Mouse (Mus musculus): ENCODE data around the gene Tfr2. TPM values are rescaled to one million over a fixed set of nuclear protein-coding genes. Genes with fewer than 3 reads are reported as not detected.

Tfr2 gene
- total RNA-seq, 2 experiments from 2014 or later: not detected

DNA sequence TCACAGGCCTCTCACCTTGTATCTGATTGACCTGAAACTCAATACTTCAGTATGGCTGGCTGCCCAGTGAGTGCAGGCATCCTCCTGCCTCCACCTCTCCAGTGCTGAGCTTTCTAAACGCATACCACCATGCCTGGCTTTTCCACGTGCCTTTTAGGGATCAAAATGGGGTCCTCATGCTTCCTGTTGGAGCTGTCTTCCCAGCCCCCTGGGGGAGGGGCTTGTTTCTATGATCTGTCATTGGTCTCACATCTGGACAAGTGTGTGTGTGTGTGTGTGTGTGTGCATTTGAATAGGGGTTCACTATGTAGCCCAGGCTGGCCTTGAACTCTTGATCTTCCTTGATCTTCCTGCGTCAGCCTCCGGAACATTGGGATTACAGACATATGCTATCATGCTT is 32.2 kb upstream of the Tfr2 start:
- DNase-seq: no peak

DNA sequence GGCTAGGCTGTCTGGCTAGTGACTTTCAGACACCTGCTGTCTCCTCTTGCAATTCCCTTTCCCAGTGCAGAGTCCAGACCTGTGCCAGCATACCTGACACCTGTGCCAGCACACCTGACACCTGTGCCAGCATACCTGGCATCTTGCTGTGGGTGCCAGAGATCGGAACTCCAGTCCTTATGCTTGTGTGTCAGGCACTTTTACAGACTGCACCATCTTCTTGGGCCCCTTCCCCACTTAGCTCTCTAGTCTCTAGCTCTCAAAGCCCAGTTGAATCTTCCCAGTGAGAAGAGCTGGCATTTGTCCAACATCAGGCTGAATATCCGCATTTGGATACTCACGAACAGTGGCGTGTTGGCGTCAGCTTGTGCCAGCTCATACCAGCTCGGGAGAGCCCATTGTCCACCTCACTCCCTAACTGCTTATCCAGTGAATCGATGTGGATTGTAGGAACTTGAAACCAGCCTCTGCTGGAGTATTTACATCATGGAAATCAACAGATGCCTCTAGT is 30.3 kb upstream of the Tfr2 start:
- peak in 1 of 2 experiments; percentile 23 for DNase-seq

DNA sequence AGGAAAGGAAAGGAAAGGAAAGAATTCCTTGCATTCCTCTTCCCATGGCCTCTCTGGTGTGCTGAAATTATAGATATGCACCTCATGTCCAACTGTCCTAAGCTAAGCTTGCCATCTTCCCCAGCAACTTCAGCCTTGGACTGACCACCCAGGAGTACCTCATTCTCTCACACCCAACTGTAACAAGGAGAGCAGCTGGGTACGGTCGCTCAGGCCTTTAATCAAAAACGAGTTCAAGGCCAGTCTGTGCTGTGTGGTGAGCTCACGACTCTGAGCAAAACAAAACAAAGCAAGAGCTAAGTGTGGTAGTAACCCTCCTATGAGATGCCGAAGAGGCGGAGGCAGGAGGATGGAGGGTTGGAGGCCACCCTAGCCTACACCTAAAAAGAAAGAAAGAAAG is 28.6 kb upstream of the Tfr2 start:
- DNase-seq: no peak

DNA sequence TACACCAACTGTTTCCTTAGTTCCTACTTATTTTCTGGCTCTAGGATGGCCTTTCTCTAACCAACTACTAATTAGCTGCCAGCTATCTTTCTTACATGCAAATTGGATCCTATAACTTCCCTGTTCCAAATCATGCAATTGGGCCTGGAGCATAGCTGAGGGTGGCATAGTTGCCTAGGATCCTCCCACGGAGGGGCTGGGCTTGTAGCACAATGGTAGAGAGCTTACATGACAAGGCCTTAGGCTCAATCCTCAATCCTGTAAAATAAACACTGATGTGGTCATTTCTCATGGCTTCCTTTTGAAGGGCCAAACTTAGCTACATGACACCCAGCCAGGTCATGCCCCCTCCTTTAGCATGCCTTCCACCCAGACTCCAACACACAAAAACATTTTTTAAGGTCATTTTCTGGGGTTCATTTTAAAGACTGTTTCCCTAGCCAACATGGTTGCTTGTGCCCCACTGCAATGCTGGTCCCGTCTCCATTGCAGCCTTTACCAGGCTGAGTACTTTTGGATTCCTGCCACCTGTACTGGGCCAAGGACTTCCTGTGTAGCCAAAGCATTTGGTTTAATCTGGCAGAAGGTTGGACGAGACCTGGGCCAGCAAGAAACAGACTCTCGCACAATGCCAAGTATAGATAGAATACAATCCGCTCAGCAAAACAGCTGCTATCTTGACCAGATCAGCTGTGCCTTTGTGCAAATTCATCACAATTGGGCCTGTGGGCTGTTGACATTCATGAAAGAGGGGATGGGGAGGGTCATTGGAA is 27.7 kb upstream of the Tfr2 start:
- peak in 1 of 2 experiments; percentile 40 for DNase-seq

DNA sequence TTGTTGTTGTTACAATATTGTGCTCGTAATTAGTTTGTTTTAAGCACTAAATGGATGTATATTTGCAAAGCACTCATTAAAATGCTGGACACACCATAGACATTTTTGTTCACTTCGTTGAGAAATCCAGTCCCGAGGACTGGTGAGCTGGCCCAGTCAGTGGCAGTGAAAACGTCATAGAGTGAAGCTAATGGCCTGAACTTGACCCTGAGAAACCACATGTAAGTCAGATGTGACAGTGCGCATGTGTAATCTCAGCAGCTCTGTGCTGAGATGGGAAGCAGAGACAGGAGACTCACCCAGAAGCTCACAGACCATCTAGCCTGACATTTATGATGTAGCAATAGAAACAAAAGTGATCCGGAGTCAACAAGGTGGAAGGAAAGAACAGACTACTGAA is 24.7 kb upstream of the Tfr2 start:
- no peak for DNase-seq

DNA sequence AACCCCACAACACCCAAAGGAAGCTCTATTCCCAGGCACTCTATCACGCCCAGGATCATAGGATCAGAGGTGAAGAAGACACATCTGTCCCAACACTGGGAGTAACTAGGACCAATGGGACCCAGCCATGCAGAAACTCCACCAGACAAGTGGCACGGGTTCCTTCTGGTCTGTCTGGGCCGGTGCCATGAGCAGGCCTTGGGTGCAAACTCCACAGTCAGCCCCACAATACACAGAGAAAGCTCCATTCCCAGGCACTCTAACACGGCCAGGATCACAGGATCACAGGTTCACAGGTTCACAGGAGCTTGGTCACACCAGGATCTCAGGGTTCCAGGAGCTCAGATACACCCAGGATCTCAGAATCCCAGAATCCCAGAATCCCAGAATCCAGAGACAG is 24.0 kb upstream of the Tfr2 start:
- no peak for DNase-seq

DNA sequence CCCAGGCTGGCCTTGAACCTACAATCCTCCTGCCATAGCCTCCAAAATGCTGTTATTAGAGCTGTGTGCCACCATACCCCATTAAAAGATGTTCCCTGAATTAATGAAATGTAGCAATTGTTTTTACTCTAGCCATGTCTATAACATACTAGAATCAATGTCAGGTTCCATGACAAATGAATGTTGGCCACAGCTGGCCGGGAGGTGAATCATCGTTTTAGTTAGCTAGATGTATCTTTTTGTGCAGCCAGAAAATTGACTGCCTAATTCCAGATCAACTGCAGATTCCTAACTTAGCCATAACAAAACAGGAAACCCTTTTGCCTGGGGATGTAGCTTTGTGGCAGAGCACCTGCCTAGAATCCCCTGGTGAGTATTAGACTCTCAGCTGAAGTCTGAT is 19.8 kb upstream of the Tfr2 start:
- DNase-seq: no peak

DNA sequence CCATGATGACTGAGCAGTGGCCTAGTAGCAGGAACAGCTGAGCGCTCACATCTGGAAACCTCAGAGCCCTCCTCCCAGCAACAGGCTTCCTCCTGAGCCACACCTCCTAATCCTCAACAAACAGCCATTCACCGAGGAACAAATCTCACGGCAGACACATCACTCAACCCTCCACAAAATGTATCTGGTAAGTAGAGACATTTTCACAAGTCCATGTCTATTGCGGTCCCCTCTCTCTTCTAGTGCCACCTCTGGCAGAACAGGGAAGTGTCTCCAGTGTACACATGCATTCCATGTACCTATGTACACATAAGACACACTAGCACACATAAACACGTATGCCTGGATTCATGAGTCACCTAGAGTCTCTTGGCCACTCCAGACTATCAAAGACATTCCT is 18.5 kb upstream of the Tfr2 start:
- no peak for DNase-seq

DNA sequence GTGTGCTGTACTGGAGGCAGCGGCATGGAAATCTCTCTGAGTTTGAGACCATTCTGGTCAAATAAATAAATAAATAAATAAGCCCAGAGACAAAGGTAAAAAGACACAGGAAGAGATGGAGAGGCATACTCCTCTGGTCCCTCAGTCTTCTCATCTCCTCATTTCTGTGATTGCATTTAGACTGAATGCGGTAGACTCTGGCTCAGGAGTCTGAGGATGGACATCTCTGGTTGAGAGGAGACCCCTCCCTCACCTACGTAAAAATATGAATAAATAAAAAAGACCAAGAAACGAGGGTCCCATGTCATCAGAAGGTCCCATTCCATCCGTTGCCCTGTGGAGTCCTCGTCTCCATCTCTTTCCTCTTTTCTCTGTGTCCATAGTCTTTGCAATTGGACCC is 16.6 kb upstream of the Tfr2 start:
- no peak for DNase-seq

DNA sequence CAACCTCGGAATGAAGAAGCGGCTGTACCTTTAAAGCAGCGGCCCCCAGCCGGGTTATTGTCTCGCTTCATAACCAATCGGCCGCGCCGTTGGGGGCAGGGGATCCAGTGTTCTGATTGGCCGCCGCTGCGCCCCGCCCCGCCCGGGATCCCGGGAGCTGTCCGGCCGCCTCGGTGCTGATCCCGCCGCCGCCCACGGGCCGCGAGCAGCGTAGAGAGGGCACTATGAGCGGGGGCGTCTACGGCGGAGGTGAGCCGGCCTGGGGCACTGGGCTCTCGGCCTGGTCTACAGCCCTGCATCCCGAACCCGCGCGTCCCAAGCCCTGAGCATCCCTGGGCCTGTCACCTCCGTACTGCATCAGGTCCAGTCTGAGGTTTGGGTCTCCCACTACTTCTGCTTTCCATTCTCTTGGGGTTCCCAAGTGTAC is 16.2 kb upstream of the Tfr2 start, which contains the start of gene Actl6b:
TSS of gene Actl6b (plus strand) at position 107 of the 427 bp plus-strand sequence.
- peak; percentile 34 to 53 for DNase-seq

DNA sequence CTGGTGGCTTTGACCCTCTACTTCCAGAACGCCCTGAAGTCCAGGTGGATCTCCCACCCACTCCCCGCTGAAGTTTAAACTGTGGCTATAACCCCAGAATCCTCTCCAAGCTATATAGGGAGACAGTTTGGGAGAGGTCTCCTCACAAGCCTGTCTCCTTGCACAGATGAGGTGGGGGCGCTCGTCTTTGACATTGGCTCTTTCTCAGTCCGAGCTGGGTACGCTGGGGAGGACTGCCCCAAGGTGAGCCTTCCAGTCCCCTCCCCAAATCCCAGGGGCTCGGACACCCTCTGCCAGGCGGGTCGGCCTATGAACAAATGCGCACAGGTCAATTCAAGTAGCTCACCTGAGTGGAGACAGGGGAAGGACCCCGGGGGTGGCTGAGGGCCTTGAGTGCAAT is 15.7 kb upstream of the Tfr2 start:
- no peak for DNase-seq

DNA sequence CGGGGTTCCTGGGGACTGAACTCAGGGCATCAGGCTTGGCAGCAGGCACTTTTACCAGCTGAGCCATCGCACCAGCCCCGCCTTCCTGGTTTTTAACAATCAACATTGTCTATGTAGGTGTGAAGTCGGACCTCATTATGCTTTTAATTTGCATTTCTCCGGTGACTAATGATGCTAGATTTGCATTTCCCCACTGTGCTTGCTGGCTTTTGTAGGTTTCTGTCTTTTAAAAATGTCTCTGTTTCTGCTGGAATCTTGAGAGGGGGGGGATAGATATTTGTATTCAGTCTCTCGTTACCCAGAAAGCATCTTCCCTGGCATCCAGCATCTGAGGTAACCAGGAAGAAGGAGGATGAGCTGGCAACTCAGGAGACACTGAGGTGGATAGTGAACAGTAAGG is 8.1 kb upstream of the Tfr2 start:
- DNase-seq: no peak

DNA sequence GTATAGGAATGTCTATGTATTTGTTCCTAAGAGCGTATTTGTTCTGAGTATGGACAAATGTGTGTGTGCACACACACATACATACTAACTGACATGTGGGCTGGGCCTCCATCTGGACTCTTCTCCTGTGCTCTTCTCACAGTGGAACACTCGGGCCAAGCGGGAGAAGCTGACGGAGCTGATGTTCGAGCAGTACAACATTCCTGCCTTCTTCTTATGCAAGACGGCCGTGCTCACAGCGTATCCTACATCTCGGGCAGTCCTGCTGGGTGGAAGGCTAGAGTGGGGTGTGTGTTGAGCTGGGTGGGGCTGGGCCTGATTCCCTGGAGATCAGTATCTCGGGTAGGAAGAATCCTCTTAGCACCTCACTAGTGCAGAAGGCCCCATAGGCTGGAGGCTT is 6.7 kb upstream of the Tfr2 start:
- no peak for DNase-seq

DNA sequence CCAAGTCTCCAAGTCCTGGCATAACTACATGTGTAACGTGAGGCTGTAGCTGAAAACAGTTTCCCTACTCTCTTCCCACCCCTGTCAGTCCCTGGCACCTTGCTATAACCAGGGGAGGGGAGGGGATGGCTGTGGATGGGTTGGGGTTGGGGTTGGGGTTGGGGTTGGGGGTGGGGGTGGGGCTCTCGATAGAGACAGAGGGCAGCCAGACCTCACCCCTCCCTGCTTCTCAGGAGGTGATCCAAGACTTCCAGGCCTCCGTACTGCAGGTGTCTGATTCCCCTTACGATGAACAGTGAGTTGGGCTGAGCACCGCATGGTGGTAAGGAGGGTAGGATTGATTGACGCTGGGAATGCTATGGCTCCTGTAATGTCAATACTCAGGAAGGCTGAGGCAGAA is 3.9 kb upstream of the Tfr2 start:
- no peak for DNase-seq

DNA sequence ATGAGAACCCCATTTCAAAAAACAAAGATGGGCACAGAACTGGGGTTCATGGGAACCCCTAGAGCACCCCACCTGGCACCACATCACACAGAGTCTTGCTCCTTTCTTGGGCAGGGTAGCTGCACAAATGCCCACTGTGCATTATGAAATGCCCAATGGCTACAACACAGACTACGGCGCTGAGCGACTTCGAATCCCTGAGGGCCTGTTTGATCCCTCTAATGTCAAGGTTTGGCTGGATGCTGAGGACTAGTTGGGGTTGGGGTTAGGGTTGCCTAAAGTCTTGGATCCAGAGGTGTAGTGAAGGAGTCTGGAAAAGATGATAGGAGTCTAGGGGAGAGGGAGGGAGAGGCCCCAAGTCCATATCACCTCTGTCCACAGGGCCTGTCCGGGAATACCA is 3.2 kb upstream of the Tfr2 start:
- no peak for DNase-seq

DNA sequence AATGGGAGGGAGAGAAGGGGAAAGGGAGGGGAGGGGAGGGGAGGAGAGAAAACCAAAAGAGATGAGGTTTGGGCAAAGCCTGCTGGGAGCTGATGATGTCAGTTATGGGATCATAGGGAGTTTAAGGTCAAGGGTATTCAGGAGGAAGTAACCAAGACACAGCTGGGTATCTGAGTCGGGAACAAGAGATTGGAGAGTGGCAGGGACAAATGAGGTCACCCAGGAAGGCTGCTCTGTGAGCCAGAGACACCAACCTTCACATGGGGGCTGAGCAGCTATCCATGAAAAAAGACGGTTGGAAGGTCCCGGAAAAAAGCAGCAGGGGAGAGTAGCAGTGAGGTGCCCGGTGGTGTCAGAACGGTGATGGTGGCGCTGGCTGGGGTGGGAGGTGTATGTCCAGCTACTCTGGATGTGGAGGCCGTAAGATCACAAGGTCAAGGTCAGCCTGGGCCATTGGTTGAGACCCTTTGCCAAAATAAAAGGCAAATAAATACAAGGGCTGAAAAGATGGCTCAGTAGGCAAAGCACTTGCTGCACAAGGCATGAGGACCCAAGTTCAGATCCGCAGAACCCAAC is 1.3 kb upstream of the Tfr2 start:
- DNase-seq: no peak

DNA sequence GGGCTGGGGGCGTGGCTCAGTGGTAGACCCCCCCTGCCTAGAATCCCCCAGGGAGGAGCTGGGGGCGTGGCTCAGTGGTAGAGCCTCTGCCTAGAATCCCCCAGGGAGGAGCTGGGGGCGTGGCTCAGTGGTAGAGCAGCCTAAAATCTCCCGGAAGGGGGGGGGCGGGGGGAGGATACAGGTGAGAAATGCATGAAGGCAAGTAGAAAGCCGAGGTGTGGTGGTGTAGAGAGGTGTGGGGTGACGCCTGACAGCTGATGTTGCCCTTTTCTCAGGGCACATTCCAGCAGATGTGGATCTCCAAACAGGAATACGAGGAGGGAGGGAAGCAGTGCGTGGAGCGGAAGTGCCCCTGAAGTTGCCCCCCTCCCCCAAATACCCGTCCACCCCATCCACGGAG is 609 bp upstream of the Tfr2 start:
- no peak for DNase-seq

DNA sequence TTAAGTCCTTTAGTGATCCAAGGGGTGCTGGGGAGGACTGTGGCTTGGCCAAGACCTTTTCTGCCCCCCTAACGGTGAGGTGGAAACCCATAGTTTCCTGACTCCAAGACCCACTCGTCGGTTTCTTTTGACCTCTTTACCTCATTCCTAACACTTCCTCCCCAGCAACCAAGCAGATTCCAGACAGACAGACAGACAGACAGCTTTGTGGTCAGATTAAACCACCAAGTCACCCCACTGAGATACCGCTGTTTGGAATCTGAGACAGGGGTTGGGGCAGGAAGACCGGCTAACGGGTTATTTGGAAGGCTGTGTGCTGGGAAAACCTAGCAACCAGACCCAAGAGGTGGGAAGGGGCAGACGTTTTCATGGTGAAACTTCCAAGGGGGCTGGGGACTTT is 541 bp downstream of the Tfr2 start:
- no peak for DNase-seq

DNA sequence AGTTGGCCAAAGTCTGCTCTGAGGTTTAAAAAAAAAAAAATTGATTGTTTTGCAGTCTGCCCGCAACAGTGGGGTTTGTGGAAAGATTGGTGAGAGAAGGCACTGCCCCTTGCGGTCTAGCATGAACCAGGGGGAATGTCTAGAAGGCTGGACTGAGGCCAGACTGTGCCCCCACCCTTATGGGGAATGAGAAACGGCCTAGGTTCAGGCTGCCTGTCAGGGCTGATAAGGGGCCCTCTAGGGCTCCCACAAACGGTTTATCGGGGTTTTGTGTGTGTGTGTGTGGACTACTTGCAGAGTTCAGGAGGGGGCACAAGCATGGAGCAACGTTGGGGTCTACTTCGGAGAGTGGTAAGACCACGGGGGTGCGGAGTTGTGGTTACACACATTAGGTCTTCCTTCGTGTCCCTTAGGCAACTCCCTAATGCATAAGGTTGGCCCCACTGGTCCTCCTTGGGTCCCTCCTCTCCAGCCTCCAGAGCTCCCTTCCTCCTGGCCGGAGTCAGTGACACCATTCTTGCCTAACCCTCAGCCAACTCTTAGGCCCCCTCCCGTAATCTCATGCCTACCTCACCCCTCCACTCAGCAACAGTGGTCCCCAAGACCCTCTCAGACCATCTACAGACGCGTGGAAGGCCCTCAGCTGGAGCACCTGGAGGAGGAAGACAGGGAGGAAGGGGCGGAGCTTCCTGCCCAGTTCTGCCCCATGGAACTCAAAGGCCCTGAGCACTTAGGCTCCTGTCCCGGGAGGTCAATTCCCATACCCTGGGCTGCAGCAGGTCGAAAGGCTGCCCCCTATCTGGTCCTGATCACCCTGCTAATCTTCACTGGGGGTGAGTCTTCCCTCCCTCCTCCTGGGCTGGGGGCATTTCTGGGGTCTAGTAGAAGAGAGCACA is 1.3 kb downstream of the Tfr2 start:
- DNase-seq: no peak

DNA sequence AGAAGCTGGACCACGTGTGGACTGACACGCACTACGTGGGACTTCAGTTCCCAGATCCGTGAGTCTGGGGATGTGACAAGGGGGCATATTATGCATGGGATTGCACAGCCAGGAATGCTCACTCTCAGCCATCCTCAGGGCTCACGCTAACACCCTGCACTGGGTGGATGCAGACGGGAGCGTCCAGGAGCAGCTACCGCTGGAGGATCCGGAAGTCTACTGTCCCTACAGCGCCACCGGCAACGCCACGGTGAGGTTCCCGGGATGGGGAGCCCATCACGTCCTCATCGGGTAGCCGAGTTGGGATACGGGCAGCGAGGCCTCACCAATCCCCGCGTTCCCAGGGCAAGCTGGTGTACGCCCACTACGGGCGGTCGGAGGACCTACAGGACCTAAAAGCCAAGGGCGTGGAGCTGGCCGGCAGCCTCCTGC is 4.8 kb downstream of the Tfr2 start:
- DNase-seq: peak; percentile 47 to 56

DNA sequence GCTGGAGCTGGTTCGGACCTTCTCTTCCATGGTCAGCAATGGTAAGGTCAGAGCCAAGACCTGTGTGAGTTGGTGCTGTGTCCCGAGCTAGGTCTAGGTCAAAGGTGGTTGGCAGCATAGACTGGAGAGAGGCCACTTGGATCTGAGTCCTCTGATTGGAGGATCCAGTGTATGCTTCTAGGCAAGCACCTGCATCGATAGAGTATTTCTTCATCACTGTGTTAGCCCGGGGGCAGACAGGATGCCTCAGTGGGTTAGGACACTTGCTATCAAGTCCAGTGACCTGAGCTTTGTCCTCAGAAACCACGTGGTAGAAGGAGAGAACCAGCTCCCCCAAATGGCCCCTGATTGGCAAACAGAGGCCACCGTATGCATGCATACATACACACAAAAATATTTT is 10.6 kb downstream of the Tfr2 start:
- no peak for DNase-seq

DNA sequence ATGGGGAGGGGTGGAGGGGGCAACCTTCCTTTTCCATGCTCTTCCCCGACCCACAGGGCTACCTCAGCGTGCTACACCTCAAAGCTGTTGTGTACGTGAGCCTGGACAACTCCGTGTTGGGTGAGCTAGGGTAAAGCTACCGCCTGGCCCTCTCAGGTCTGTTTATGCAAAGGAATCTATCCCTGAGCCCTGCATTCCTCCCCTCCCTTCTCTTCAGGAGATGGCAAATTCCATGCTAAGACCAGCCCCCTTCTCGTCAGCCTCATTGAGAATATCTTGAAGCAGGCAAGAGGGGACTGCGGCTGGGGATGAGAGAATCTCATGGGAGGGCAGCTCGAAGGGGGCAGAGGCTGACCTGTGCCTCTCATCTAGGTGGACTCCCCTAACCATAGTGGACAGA is 13.1 kb downstream of the Tfr2 start:
- DNase-seq: no peak

DNA sequence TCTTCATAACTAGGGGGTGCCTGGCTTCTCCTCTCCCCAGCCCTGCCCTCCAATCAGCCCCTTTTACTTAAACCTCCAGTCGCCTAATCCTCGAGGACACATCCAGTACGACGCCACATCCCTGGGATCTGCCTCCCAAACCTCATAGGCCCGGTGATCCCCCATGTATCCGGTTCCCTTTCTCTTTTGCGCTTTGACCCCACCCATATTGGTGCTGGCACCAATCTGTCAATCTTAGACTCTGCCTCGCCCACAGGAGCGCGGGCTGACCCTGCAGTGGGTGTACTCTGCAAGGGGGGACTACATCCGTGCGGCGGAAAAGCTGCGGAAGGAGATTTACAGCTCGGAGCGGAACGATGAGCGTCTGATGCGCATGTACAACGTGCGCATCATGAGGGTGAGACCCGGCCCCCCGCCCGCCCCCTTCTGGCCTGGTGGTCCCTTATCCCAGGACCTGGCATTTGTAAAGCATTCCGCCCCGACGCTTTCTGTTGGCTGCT is 14.1 kb downstream of the Tfr2 start:
- peak; percentile 31 to 41 for DNase-seq
